Mouse (Mus musculus): Measurements from ENCODE around the gene Spen. TPM values are rescaled to one million over a fixed set of nuclear protein-coding genes. Genes with fewer than 3 reads are reported as not detected.

Spen gene
- total and polyA plus RNA-seq, 2 experiments from 2014 or later = 13.6 to 20.0 TPM

DNA sequence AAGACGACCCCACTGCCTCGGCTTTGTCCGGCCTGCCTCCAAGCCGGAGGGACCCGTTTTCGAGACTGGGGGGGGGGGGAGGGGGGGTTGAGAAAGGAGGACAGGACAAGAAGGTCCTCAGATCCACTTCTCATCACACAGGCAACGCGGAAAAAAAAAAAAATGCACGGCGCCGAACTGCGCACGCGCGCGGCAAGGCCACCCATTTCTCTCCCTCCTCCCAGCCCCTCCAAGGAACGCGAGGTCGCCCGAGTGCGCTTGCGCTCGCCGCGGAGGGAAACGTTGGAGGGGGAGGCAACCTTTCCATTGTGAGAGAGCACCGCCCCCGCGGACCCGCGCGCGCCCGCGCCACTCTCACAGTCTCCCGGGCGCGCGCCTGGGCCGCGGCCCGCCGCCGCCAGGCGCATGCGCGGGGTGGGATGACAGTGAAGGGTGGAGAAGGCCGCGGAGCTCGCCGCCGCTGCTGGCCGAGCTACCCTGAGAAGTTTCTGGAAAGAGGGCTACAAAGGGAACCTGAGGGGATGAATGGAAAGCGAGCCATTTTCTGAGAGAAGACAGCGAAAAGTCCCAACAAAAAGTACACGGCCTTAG is 7.4 kb upstream of the Spen start:
- DNase-seq (ENCODE audit: low spot score) = peak; percentile 99
- ATAC-seq (ENCODE audit: low FRiP score) = peak; percentile 83
- WGBS = under 1% methylated on average over 34 of the region's 56 CpGs
- Histone ChIP-seq H3K4me1 (ENCODE audit: insufficient read depth, low read length) (no peaks in the 10 kb centered on the region), H3K9ac (replicated peaks; ENCODE audit: low read length, poor library complexity, severe bottlenecking) (peak overlapping the region; percentile 84), H3K9me3 (ENCODE audit: low read length) (no peaks in the 10 kb centered on the region), H3K27ac (ENCODE audit: low read depth, low read length) (peak overlapping the region; percentile 98), H3K4me2 (ENCODE audit: low read depth, low read length, poor library complexity, severe bottlenecking) (peak overlapping the region; percentile 83), H3K4me3 (ENCODE audit: low read depth, low read length) (peak overlapping the region; percentile 48), H3K27me3 (ENCODE audit: insufficient read depth, low read length) (no peaks in the 10 kb centered on the region), H3K36me3 (ENCODE audit: insufficient read depth, low read length) (no peaks in the 10 kb centered on the region)
- no peak for TF ChIP-seq CTCF (IDR thresholded peaks at IDR 0.05)

DNA sequence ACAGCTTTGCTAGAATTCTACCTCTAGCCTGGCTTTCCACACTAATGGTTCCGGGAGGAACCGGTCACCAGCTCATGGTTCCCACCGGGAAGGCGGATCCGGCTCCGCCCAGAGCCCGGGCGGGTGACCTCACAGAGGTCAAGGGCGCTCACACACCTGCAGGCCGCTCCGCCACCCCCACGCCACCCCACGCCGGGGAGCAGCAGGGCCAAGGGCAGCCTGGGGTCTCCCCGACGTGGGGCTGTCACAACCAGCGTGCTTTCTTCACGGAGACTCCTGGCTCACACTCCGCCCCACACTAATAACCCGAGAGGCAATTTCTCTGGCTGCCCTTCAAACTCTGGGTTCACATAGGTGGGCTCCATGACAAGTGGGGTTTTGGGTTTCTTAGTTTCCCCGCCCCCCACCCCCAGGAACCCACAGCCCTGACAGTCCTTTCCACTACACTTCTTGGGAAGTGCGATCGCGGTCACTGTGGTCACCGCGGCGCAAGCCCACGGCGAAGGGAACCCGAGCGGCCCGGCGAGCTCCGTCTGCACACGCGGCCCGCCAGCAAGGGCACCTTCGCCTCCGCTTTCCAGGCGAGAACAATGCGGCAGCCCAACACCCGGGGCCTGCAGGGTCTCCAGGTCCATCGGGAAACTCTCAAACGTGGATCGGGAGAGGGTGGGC is 6.8 kb upstream of the Spen start:
- Histone ChIP-seq H3K4me2 (ENCODE audit: low read depth, low read length, poor library complexity, severe bottlenecking) (peak overlapping the region; percentile 83), H3K9me3 (ENCODE audit: low read length) (no peaks in the 10 kb centered on the region), H3K27me3 (ENCODE audit: insufficient read depth, low read length) (no peaks in the 10 kb centered on the region), H3K27ac (ENCODE audit: low read depth, low read length) (peak overlapping the region; percentile 98), H3K4me3 (ENCODE audit: low read depth, low read length) (peak overlapping the region; percentile 48), H3K4me1 (ENCODE audit: insufficient read depth, low read length) (no peaks in the 10 kb centered on the region), H3K36me3 (ENCODE audit: insufficient read depth, low read length) (no peaks in the 10 kb centered on the region), H3K9ac (replicated peaks; ENCODE audit: low read length, poor library complexity, severe bottlenecking) (peak overlapping the region; percentile 84)
- under 1% methylated on average over 44 of the region's 45 CpGs for WGBS
- no peak for TF ChIP-seq CTCF (IDR thresholded peaks at IDR 0.05)
- ATAC-seq (ENCODE audit: low FRiP score) (peak; percentile 32), DNase-seq (ENCODE audit: low spot score) (peak; percentile 57)

DNA sequence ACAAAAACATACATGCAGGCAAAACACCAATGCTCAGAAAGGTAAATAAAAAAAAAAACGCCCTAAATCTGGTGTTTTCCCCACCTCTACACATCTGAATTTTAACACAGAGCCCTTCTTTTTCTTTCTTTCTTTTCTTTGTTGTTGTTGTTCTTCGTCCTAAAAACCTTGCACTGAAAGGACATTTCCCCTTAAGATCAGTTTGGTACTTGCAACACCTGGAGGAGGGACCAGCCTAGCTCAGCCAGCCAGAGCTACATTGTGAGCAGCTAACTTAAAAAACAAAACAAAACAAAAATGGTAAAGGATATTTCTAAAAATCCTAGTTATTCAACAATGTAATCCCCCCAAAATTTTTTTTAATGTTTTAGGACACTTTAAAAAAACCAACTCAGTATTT is 6.1 kb upstream of the Spen start:
- Histone ChIP-seq H3K4me3 (ENCODE audit: low read depth, low read length) (peak overlapping the region; percentile 48), H3K4me1 (ENCODE audit: insufficient read depth, low read length) (no peaks in the 10 kb centered on the region), H3K36me3 (ENCODE audit: insufficient read depth, low read length) (no peaks in the 10 kb centered on the region), H3K9me3 (ENCODE audit: low read length) (no peaks in the 10 kb centered on the region), H3K4me2 (ENCODE audit: low read depth, low read length, poor library complexity, severe bottlenecking) (peak overlapping the region; percentile 83), H3K9ac (replicated peaks; ENCODE audit: low read length, poor library complexity, severe bottlenecking) (no peak overlapping the region), H3K27ac (ENCODE audit: low read depth, low read length) (peak overlapping the region; percentile 98), H3K27me3 (ENCODE audit: insufficient read depth, low read length) (no peaks in the 10 kb centered on the region)
- ATAC-seq (ENCODE audit: low FRiP score) = no peak
- 48% methylated on average over 2 of the region's 2 CpGs for WGBS
- no peak for DNase-seq (ENCODE audit: low spot score)
- no peak for TF ChIP-seq CTCF (IDR thresholded peaks at IDR 0.05)

DNA sequence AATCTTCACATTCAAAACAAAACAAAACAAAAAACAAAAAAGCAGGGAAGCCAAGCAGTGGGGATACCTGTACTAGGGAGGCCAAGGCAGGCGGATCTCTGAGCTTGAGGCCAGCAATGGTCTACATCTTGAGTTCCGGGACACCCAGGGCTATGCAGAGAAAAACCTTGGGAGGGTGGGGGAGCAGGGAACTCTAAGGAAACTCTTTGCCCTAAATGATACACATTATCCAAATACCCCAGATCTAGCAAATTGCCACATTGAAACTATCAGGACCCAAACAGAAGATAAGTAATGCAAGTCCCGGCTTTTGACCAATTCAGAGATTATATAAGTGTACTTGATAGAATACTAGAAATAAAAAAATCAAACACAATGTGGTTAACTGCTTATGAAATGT is 5.2 kb upstream of the Spen start:
- 83% methylated on average over 3 of the region's 3 CpGs for WGBS
- ATAC-seq (ENCODE audit: low FRiP score) = no peak
- Histone ChIP-seq H3K4me1 (ENCODE audit: insufficient read depth, low read length) (no peaks in the 10 kb centered on the region), H3K27ac (ENCODE audit: low read depth, low read length) (no peak overlapping the region), H3K4me2 (ENCODE audit: low read depth, low read length, poor library complexity, severe bottlenecking) (no peak overlapping the region), H3K9ac (replicated peaks; ENCODE audit: low read length, poor library complexity, severe bottlenecking) (no peak overlapping the region), H3K36me3 (ENCODE audit: insufficient read depth, low read length) (no peaks in the 10 kb centered on the region), H3K9me3 (ENCODE audit: low read length) (no peaks in the 10 kb centered on the region), H3K4me3 (ENCODE audit: low read depth, low read length) (no peak overlapping the region), H3K27me3 (ENCODE audit: insufficient read depth, low read length) (no peaks in the 10 kb centered on the region)
- no peak for TF ChIP-seq CTCF (IDR thresholded peaks at IDR 0.05)
- DNase-seq (ENCODE audit: low spot score) = no peak

DNA sequence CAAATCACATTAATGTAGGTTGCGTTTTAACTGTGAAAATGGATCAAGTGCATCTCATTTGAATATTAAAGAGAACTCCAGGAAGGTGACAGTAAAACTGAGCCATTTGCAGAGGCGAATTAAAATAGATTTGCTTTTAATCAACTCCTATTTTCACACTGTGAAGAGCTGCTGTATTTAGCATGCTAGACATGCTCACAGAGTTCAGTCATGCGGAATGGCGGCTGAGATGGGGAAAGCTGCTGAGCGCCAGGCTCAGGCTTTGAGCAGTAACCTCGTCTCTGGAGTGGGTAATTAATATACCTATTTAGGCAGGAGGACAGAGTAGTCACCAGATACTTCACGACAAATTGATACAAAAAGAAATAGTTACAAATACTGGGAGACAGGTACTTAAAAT is 3.5 kb upstream of the Spen start:
- H3K4me3 ChIP-seq (ENCODE audit: low read depth, low read length) = no peak overlapping the region
- H3K9ac ChIP-seq (replicated peaks; ENCODE audit: low read length, poor library complexity, severe bottlenecking) = no peak overlapping the region
- H3K27ac ChIP-seq (ENCODE audit: low read depth, low read length) = no peak overlapping the region
- peak; percentile 65 for DNase-seq (ENCODE audit: low spot score)
- ATAC-seq (ENCODE audit: low FRiP score) = no peak
- no peaks in the 10 kb centered on the region for H3K9me3 ChIP-seq (ENCODE audit: low read length)
- no peaks in the 10 kb centered on the region for H3K27me3 ChIP-seq (ENCODE audit: insufficient read depth, low read length)
- no peaks in the 10 kb centered on the region for H3K4me1 ChIP-seq (ENCODE audit: insufficient read depth, low read length)
- WGBS = 16% methylated on average over 7 of the region's 7 CpGs
- no peak for TF ChIP-seq CTCF (IDR thresholded peaks at IDR 0.05)
- no peak overlapping the region for H3K4me2 ChIP-seq (ENCODE audit: low read depth, low read length, poor library complexity, severe bottlenecking)
- no peaks in the 10 kb centered on the region for H3K36me3 ChIP-seq (ENCODE audit: insufficient read depth, low read length)

DNA sequence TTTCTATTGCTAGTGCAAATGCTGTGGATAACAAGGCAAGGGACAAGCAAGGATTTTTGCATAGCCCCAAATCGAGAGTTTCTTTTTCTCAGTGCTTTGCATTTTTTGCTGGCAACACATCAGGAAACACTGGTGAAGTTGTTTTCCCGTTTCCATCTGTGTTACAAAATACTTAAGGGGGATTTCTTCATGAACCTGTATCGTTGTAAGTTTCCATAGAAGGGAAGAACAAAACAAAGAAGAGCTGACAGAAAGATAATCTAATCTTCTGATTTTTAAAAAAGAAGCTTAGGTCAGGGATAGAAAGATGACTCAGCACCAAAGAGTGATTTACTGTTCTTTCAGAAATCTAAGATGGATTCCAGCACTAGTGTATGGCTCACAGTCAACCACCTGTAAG is 2.4 kb upstream of the Spen start:
- 65% methylated on average over 3 of the region's 3 CpGs for WGBS
- Histone ChIP-seq H3K36me3 (ENCODE audit: insufficient read depth, low read length) (no peaks in the 10 kb centered on the region), H3K27ac (ENCODE audit: low read depth, low read length) (no peak overlapping the region), H3K4me3 (ENCODE audit: low read depth, low read length) (no peak overlapping the region), H3K27me3 (ENCODE audit: insufficient read depth, low read length) (no peaks in the 10 kb centered on the region), H3K9ac (replicated peaks; ENCODE audit: low read length, poor library complexity, severe bottlenecking) (no peak overlapping the region), H3K9me3 (ENCODE audit: low read length) (no peaks in the 10 kb centered on the region), H3K4me2 (ENCODE audit: low read depth, low read length, poor library complexity, severe bottlenecking) (no peak overlapping the region), H3K4me1 (ENCODE audit: insufficient read depth, low read length) (no peaks in the 10 kb centered on the region)
- ATAC-seq (ENCODE audit: low FRiP score) (no peak), DNase-seq (ENCODE audit: low spot score) (no peak)
- no peak for TF ChIP-seq CTCF (IDR thresholded peaks at IDR 0.05)

Measured in midbrain, postnatal 0 days (tissue).